Mouse (Mus musculus): ENCODE measurements around the gene Rit1. TPM values are rescaled to one million over a fixed set of nuclear protein-coding genes. Genes with fewer than 3 reads are reported as not detected.
"Not testable (repeated sequence)": the region's sequence is repeated elsewhere in the genome, so short reads cannot be mapped to it uniquely, and the experiment has no call there.

Gene Rit1
- polyA plus RNA-seq, 1 experiment from 2014 or later: 62.6 TPM

DNA sequence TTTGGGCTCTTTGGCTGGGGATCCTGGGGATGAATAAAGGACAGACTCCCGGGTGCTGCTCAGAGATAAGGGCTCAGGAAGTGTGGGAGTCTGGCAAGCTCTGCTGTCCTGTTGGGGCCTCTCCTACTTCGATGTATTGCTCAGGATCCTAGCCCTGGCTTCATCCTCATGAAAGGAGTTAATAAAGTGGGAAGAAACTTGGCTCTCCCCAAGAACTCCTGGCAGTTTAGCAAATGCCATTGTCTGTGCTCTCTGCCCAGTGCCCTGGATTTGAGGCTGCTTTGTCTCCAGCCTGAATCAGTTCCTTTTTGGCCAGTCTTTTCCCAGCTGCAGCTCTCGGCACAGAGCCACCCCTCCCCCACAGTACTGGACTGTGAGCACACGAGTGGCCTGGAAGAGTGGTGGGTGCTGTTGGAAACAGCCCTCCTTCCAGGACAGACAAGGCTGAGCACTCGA lies 41.4 kb downstream of the Rit1 start:
- peak; percentile 60 for ATAC-seq (ENCODE audit: insufficient number of reproducible peaks, insufficient read depth, low FRiP score, low read depth)
- 0 out of 4 replicates have a peak overlapping the region, but pooled peaks of 1 of the 2 experiments have one; percentile 9 for H3K4me3 ChIP-seq (ENCODE audit: control insufficient read depth in 1 of 2, insufficient read depth in 1 of 2, low read depth in 1 of 2, low read length in 2 of 2)
- H3K27me3 ChIP-seq (ENCODE audit: control insufficient read depth, insufficient read depth, low read length): no peaks in the 10 kb centered on the region
- H3K4me1 ChIP-seq (ENCODE audit: control insufficient read depth in 2 of 2, insufficient read depth in 2 of 2, low read length in 2 of 2): peaks cover 11 to 25% of the 10 kb centered on the region in 2 experiments
- no peaks in the 10 kb centered on the region for H3K9me3 ChIP-seq (ENCODE audit: control insufficient read depth, low read length)
- peak overlapping the region; percentile 87 to 92 for H3K27ac ChIP-seq (replicated peaks in 1 of 2; ENCODE audit: control insufficient read depth in 1 of 2, insufficient read depth in 1 of 2, low read depth in 2 of 2, low read length in 2 of 2)
- H3K36me3 ChIP-seq (ENCODE audit: control insufficient read depth, insufficient read depth, low read length): 0 out of 2 replicates have a peak, but pooled peaks cover 5% of the 10 kb centered on the region
- peak overlapping the region; percentile 52 for H3K4me2 ChIP-seq (ENCODE audit: low read length)
- 1% methylated on average over 5 of the region's 5 CpGs for WGBS
- H3K9ac ChIP-seq (ENCODE audit: low read length): peak overlapping the region; percentile 68

DNA sequence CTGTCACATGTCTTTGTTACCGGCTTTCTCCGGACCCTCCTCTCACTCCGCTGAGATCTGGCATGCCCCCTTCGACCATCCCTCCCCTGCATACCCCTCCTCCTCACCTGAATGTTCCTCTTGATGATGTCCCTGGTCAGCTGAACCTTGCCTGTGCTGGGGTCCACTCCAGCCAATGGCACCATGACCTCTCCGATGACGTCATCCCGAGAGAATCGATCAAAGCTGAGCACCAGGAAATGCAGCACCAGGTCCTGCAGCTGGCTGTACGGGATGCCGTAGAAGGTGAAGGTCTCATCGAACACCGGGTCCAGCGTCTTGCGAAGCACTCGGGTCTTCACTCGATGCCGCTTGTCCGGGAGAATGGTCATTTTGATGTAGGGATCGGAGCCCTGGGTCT lies 45.0 kb downstream of the Rit1 start:
- Histone ChIP-seq H3K9ac (ENCODE audit: low read length) (no peak overlapping the region), H3K4me3 (ENCODE audit: control insufficient read depth in 1 of 2, insufficient read depth in 1 of 2, low read depth in 1 of 2, low read length in 2 of 2) (no peak overlapping the region), H3K27me3 (ENCODE audit: control insufficient read depth, insufficient read depth, low read length) (no peaks in the 10 kb centered on the region), H3K27ac (replicated peaks in 1 of 2; ENCODE audit: control insufficient read depth in 1 of 2, insufficient read depth in 1 of 2, low read depth in 2 of 2, low read length in 2 of 2) (no peak overlapping the region), H3K36me3 (ENCODE audit: control insufficient read depth, insufficient read depth, low read length) (0 out of 2 replicates have a peak, but pooled peaks cover 5% of the 10 kb centered on the region), H3K4me1 (ENCODE audit: control insufficient read depth in 2 of 2, insufficient read depth in 2 of 2, low read length in 2 of 2) (peaks cover 11 to 14% of the 10 kb centered on the region in 2 experiments), H3K9me3 (ENCODE audit: control insufficient read depth, low read length) (no peaks in the 10 kb centered on the region), H3K4me2 (ENCODE audit: low read length) (no peak overlapping the region)
- 84% methylated on average over 19 of the region's 19 CpGs for WGBS
- no peak for ATAC-seq (ENCODE audit: insufficient number of reproducible peaks, insufficient read depth, low FRiP score, low read depth)

DNA sequence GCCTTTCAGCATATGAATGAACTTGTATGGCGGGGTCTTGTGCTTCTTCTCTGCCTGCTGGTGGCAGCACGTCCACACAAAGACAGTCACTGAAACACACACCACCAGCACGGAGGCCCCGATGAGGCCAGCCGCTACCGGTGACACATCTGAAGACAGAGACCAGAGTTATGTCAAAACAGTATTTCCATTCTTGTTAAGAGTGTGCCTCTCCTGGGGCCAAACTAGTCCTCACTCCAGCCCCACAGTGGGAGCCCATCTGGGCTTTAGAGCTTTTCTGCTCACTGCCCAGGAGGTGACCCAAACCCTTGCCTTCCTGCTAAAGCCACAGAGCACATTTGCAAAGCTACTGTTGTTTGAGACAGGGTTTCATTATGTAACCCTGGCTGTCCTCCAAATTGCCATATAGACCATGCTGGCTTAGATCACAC lies 45.8 kb downstream of the Rit1 start:
- no peak overlapping the region for H3K4me2 ChIP-seq (ENCODE audit: low read length)
- no peaks in the 10 kb centered on the region for H3K27me3 ChIP-seq (ENCODE audit: control insufficient read depth, insufficient read depth, low read length)
- WGBS: 13% methylated on average over 6 of the region's 6 CpGs
- 0 out of 2 replicates have a peak, but pooled peaks have one; percentile 37 for ATAC-seq (ENCODE audit: insufficient number of reproducible peaks, insufficient read depth, low FRiP score, low read depth)
- H3K4me3 ChIP-seq (ENCODE audit: control insufficient read depth in 1 of 2, insufficient read depth in 1 of 2, low read depth in 1 of 2, low read length in 2 of 2): no peak overlapping the region
- no peaks in the 10 kb centered on the region for H3K9me3 ChIP-seq (ENCODE audit: control insufficient read depth, low read length)
- peak overlapping the region; percentile 28 for H3K9ac ChIP-seq (ENCODE audit: low read length)
- 0 out of 2 replicates have a peak, but pooled peaks cover 5% of the 10 kb centered on the region for H3K36me3 ChIP-seq (ENCODE audit: control insufficient read depth, insufficient read depth, low read length)
- H3K27ac ChIP-seq (replicated peaks in 1 of 2; ENCODE audit: control insufficient read depth in 1 of 2, insufficient read depth in 1 of 2, low read depth in 2 of 2, low read length in 2 of 2): no peak overlapping the region
- H3K4me1 ChIP-seq (ENCODE audit: control insufficient read depth in 2 of 2, insufficient read depth in 2 of 2, low read length in 2 of 2): peaks cover 11 to 14% of the 10 kb centered on the region in 2 experiments

DNA sequence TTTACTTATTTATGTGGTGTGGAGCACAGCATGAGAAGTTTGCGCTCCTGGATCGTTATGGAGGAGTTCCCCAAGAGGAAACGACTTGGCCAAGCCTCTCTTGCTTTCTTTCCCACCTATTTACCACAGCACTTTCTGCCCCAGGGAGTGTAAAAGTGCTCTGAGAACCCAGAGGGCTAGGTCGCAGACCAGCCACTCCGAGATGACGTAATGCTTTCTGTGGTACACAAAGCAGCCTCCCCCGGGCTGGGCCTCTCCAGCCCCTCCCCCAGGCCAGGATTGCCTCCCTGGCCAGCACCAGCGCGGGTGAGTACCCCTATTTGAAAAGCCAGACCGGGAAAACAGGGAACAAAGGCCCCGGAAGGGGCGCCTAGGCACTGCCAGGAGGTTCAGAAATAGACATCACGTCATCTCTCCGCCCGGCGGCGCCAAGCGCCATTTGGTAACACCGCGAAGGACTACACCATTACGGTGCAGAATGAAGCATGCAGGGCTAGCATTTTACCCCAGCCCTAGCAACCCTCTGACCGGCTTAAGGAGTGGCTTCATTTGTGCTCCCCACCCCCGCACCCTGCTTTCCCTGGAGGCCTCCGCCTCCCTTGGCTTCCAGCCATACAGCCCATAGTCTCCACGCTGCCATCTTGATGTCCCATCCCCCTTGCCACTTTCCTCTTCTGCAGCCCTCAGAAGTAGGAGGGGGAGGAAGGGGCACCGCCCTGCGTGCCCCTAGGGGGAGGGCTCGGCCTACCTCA lies 54.7 kb downstream of the Rit1 start:
- WGBS: 2% methylated on average over 17 of the region's 28 CpGs
- not testable (repeated sequence) for H3K36me3 ChIP-seq (ENCODE audit: control insufficient read depth, insufficient read depth, low read length); H3K4me1 ChIP-seq (ENCODE audit: control insufficient read depth in 2 of 2, insufficient read depth in 2 of 2, low read length in 2 of 2); H3K9me3 ChIP-seq (ENCODE audit: control insufficient read depth, low read length); H3K27me3 ChIP-seq (ENCODE audit: control insufficient read depth, insufficient read depth, low read length)
- peak; percentile 75 for ATAC-seq (ENCODE audit: insufficient number of reproducible peaks, insufficient read depth, low FRiP score, low read depth)
- Histone ChIP-seq H3K4me3 (ENCODE audit: control insufficient read depth in 1 of 2, insufficient read depth in 1 of 2, low read depth in 1 of 2, low read length in 2 of 2) (peak overlapping the region; percentile 30 to 43), H3K9ac (ENCODE audit: low read length) (peak overlapping the region; percentile 38), H3K4me2 (ENCODE audit: low read length) (peak overlapping the region; percentile 58), H3K27ac (replicated peaks in 1 of 2; ENCODE audit: control insufficient read depth in 1 of 2, insufficient read depth in 1 of 2, low read depth in 2 of 2, low read length in 2 of 2) (peak overlapping the region; percentile 79 to 83)

DNA sequence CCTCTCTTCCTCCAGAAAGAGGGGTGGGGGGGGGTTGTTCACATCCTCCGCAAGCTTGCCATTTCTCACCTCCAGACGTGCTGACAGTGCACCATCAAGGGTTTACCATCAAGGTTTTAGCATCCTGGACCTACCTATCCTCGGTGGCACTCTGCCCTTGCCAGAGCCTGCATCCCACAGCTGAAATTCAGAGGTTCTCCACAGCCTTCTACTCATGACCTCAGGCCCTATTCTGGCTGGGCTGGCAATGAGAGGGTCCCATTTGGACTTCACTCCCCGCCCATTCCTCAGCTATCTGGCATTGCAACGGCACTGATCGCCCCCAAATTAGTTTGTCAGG lies 55.3 kb downstream of the Rit1 start:
- H3K4me1 ChIP-seq (ENCODE audit: control insufficient read depth in 2 of 2, insufficient read depth in 2 of 2, low read length in 2 of 2); H3K27me3 ChIP-seq (ENCODE audit: control insufficient read depth, insufficient read depth, low read length); ATAC-seq (ENCODE audit: insufficient number of reproducible peaks, insufficient read depth, low FRiP score, low read depth); H3K9me3 ChIP-seq (ENCODE audit: control insufficient read depth, low read length); H3K36me3 ChIP-seq (ENCODE audit: control insufficient read depth, insufficient read depth, low read length); H3K9ac ChIP-seq (ENCODE audit: low read length): not testable (repeated sequence)
- 9% methylated on average over 3 of the region's 6 CpGs for WGBS
- peak overlapping the region; percentile 30 to 43 for H3K4me3 ChIP-seq (ENCODE audit: control insufficient read depth in 1 of 2, insufficient read depth in 1 of 2, low read depth in 1 of 2, low read length in 2 of 2)
- H3K27ac ChIP-seq (replicated peaks in 1 of 2; ENCODE audit: control insufficient read depth in 1 of 2, insufficient read depth in 1 of 2, low read depth in 2 of 2, low read length in 2 of 2): peak overlapping the region; percentile 79 to 83; a peak in 3 of 4 replicates
- H3K4me2 ChIP-seq (ENCODE audit: low read length): peak overlapping the region; percentile 58

DNA sequence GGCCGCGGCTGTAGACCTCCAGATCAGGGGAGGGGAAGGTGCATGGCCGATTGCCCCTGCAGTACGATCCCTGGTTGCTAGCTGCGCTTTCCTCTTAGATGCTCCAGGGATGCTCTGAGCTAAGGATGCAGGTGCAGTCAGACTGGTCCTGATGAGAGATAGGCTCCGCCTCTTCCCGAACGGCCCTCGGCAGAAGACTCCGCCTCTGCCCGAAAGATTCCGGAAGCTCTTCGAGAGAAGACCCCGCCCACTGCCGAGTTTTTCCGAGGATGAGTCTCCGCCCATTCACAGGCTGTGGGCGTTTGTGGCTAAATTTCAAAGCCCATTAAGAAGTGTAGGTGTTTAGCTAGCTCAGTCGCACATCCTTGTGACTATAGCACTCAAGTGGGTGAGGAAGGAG lies 55.8 kb downstream of the Rit1 start:
- H3K4me3 ChIP-seq (ENCODE audit: control insufficient read depth in 1 of 2, insufficient read depth in 1 of 2, low read depth in 1 of 2, low read length in 2 of 2); H3K27me3 ChIP-seq (ENCODE audit: control insufficient read depth, insufficient read depth, low read length); H3K9ac ChIP-seq (ENCODE audit: low read length); H3K9me3 ChIP-seq (ENCODE audit: control insufficient read depth, low read length); H3K27ac ChIP-seq (replicated peaks in 1 of 2; ENCODE audit: control insufficient read depth in 1 of 2, insufficient read depth in 1 of 2, low read depth in 2 of 2, low read length in 2 of 2); H3K4me1 ChIP-seq (ENCODE audit: control insufficient read depth in 2 of 2, insufficient read depth in 2 of 2, low read length in 2 of 2); H3K36me3 ChIP-seq (ENCODE audit: control insufficient read depth, insufficient read depth, low read length): not testable (repeated sequence)
- peak; percentile 44 for ATAC-seq (ENCODE audit: insufficient number of reproducible peaks, insufficient read depth, low FRiP score, low read depth)
- 0 out of 2 replicates have a peak overlapping the region, but pooled peaks have one; percentile 35 for H3K4me2 ChIP-seq (ENCODE audit: low read length)
- 1% methylated on average over 19 of the region's 19 CpGs for WGBS

DNA sequence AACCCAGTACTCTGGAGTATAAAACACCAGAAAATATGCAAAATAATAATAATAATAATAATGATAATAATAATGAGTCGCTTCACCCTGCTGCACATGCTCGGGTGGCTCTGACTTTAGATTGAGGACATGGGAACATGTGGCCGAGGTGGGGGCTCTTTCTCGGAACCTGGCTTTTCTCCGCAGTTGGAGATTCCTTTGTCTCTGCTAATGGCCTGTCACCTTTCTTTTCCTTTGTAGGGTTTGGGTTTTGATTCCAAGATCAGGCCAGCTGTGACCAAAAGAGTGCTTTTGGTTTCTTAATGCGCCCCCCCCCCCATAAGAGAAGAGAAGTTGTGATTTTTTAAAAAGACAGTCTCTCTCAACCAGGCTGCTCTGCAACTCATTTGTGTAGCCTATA lies 56.5 kb downstream of the Rit1 start:
- H3K9me3 ChIP-seq (ENCODE audit: control insufficient read depth, low read length); H3K27me3 ChIP-seq (ENCODE audit: control insufficient read depth, insufficient read depth, low read length); H3K36me3 ChIP-seq (ENCODE audit: control insufficient read depth, insufficient read depth, low read length); H3K9ac ChIP-seq (ENCODE audit: low read length); H3K4me1 ChIP-seq (ENCODE audit: control insufficient read depth in 2 of 2, insufficient read depth in 2 of 2, low read length in 2 of 2); ATAC-seq (ENCODE audit: insufficient number of reproducible peaks, insufficient read depth, low FRiP score, low read depth); H3K4me2 ChIP-seq (ENCODE audit: low read length); H3K27ac ChIP-seq (replicated peaks in 1 of 2; ENCODE audit: control insufficient read depth in 1 of 2, insufficient read depth in 1 of 2, low read depth in 2 of 2, low read length in 2 of 2); H3K4me3 ChIP-seq (ENCODE audit: control insufficient read depth in 1 of 2, insufficient read depth in 1 of 2, low read depth in 1 of 2, low read length in 2 of 2): not testable (repeated sequence)
- 82% methylated on average over 6 of the region's 6 CpGs for WGBS

Data from heart, embryonic 14.5 days (tissue).